ENCODE assay signal across 7 mouse cellular contexts in the genomic region with DNA sequence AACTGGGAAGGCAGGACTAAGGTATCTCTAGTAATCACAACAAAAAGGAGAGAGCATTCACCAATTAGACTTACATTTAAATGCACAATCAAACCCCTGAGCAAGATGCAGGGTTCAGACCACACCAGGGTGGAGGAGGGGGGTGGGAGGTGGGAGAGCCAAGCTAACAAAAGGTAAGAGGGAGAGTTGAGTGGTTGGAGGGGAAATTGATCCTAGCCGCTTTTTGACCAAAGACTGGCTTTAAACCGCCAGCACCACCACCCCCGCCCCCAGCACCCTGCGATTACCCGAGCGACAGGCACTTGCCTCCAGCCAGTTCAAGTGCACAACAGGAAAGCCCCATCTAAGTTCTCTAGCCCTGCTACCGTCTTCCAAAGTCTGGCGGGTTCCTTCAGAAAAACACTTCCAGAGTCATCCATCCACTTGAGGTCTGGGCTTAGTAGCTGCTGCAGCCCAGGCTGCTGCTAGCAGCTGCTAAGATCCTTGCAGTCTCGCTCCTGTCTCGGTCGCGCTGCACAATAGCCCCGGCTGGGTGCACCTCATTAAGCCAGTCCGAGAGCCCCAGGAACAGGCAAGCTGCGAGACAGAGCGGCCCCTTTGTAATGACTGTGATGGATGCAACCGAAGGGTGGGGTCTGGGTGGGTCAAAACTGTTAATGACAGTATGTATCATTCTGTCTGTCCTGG. TPM values are rescaled to one million over a fixed set of nuclear protein-coding genes. Genes with fewer than 3 reads are reported as not detected.
DNase-seq lines count a peak whose midpoint lies in the region; ATAC-seq and TF ChIP-seq lines count a peak whose summit lies in the region.

No protein-coding gene starts in this region.

- TF ChIP-seq CTCF in left cerebral cortex, adult 2 months (IDR thresholded peaks at IDR 0.05): no peak
- TF ChIP-seq CTCF in olfactory bulb, adult 2 months (IDR thresholded peaks at IDR 0.05; ENCODE audit: insufficient read depth, low read depth, low read length): no peak

- H3K27me3 ChIP-seq in embryonic facial prominence, embryonic 10.5 days (replicated peaks; ENCODE audit: low read depth, poor library complexity, severe bottlenecking): peaks cover 44% of the 10 kb centered on the region
- H3K27me3 ChIP-seq in hindbrain, embryonic 16.5 days (replicated peaks; ENCODE audit: control insufficient read depth, insufficient read depth, low read length): no peaks in the 10 kb centered on the region

- peak; percentile 94 for ATAC-seq in hindbrain, embryonic 16.5 days

- H3K4me2 ChIP-seq in hindbrain, embryonic 16.5 days (ENCODE audit: low read length): peak overlapping the region; percentile 78

- TF ChIP-seq POLR2A in olfactory bulb, adult 2 months (IDR thresholded peaks at IDR 0.05; ENCODE audit: insufficient read depth, low read depth, low read length): no peak

- peak overlapping the region; percentile 29; the same call in 1 of the 2 replicates for H3K4me3 ChIP-seq in left cerebral cortex, adult 2 months
- peak overlapping the region; percentile 56 for H3K4me3 ChIP-seq in embryonic facial prominence, embryonic 10.5 days
- peak overlapping the region; percentile 51 for H3K4me3 ChIP-seq in hindbrain, embryonic 16.5 days (ENCODE audit: low read length)
- H3K4me3 ChIP-seq in olfactory bulb, adult 2 months (ENCODE audit: insufficient read depth, low read depth, low read length): peak overlapping the region; percentile 18; the same call in 1 of the 2 replicates

- peak overlapping the region; percentile 67 for H3K9ac ChIP-seq in hindbrain, embryonic 16.5 days (ENCODE audit: low read depth, low read length)

- under 1% methylated on average over 17 of the region's 17 CpGs for WGBS in embryonic facial prominence, embryonic 10.5 days
- WGBS in hindbrain, embryonic 16.5 days: under 1% methylated on average over 17 of the region's 17 CpGs
- WGBS in olfactory bulb, adult 2 months: 2% methylated on average over 17 of the region's 17 CpGs

- peak; percentile 10 to 21 for DNase-seq in left cerebral cortex, adult 2 months (ENCODE audit: extremely low spot score in 1 of 2, low spot score in 2 of 2)
- DNase-seq in left cerebral cortex, postnatal 10 days (ENCODE audit: extremely low spot score in 1 of 2, low spot score in 2 of 2): no peak
- DNase-seq in embryonic facial prominence, embryonic 10.5 days (ENCODE audit: low spot score): peak; percentile 65
- no peak for DNase-seq in cerebellum, adult 9-11 months
- DNase-seq in lung, postnatal 14 days: no peak

- no peaks in the 10 kb centered on the region for H3K9me3 ChIP-seq in embryonic facial prominence, embryonic 10.5 days
- no peaks in the 10 kb centered on the region for H3K9me3 ChIP-seq in hindbrain, embryonic 16.5 days (ENCODE audit: control insufficient read depth, low read length)

- no peaks in the 10 kb centered on the region for H3K36me3 ChIP-seq in embryonic facial prominence, embryonic 10.5 days (replicated peaks)
- H3K36me3 ChIP-seq in hindbrain, embryonic 16.5 days (ENCODE audit: control insufficient read depth, insufficient read depth, low read length): no peaks in the 10 kb centered on the region

- no peak overlapping the region for H3K27ac ChIP-seq in left cerebral cortex, adult 2 months
- no peak overlapping the region for H3K27ac ChIP-seq in embryonic facial prominence, embryonic 10.5 days (replicated peaks)
- H3K27ac ChIP-seq in hindbrain, embryonic 16.5 days (ENCODE audit: low read depth, low read length): peak overlapping the region; percentile 65
- no peak overlapping the region for H3K27ac ChIP-seq in olfactory bulb, adult 2 months (ENCODE audit: insufficient read depth, low read depth, low read length)

- intact Hi-C loops in left cerebral cortex, adult 2 months (cut with DNase I): no loop called here
- intact Hi-C loops in left cerebral cortex, postnatal 10 days (cut with DNase I): no loop called here

- peaks cover 12% of the 10 kb centered on the region for H3K4me1 ChIP-seq in embryonic facial prominence, embryonic 10.5 days
- H3K4me1 ChIP-seq in hindbrain, embryonic 16.5 days (ENCODE audit: control insufficient read depth, insufficient read depth, low read depth, low read length): no peaks in the 10 kb centered on the region
- H3K4me1 ChIP-seq in olfactory bulb, adult 2 months (ENCODE audit: control insufficient read depth, insufficient read depth, low read length): peaks cover 10% of the 10 kb centered on the region

RNA-seq across cellular contexts. Expression of a gene that starts 0.9 kb away (rescaled TPM):
- total RNA-seq in left cerebral cortex, adult 2 months (2021): 100 to 1,000 TPM; 104 to 114 TPM
- 100 to 1,000 TPM; 130 to 134 TPM for total RNA-seq in left cerebral cortex, postnatal 10 days (2021)
- polyA plus RNA-seq in embryonic facial prominence, embryonic 10.5 days (2016; fragmentation: Nextera tagmentation; extraction: Ambion mirVana): 16.9 and 22.3 TPM in 2 replicates
- polyA plus RNA-seq in hindbrain, embryonic 16.5 days (2015; fragmentation: Nextera tagmentation; extraction: Ambion mirVana): 148 and 151 TPM in 2 replicates
- not detected in 2 replicates for polyA plus RNA-seq in olfactory bulb, adult 2 months (2012; ENCODE audit: insufficient read depth, insufficient read length, low replicate concordance, missing spikeins)

Comparison
In these comparisons a context has a peak if more than half of its experiments do, and no peak if none do; other contexts are left out.
1. DNase-seq: peak in left cerebral cortex, adult 2 months (2 of 2) and embryonic facial prominence, embryonic 10.5 days (single experiment); none in left cerebral cortex, postnatal 10 days (0 of 2), cerebellum, adult 9-11 months (single experiment) and lung, postnatal 14 days (single experiment).
2. RNA of a gene that starts 0.9 kb away (polyA plus RNA-seq): 148 to 151 TPM in hindbrain, embryonic 16.5 days and 16.9 to 22.3 TPM in embryonic facial prominence, embryonic 10.5 days; not detected in olfactory bulb, adult 2 months; every median in the first group is over 10 times any median in the second.
3. Peak in every context shown above with its lines, with median percentiles within 50 percentile points of each other: H3K4me3 ChIP-seq.